Mouse (Mus musculus) natural killer cell, adult 2 months (primary cell): ENCODE results near the gene Taf1d.
"Not testable (repeated sequence)": the region's sequence is repeated elsewhere in the genome, so short reads cannot be mapped to it uniquely, and the experiment has no call there.

Experiments used
- DNase-seq, 2 experiments: peaks; one replicate each; pipeline ENCODE4 v3.0.0; 2022; ENCODE audit warnings: low spot score in 2 of 2

The Taf1d gene

DNA sequence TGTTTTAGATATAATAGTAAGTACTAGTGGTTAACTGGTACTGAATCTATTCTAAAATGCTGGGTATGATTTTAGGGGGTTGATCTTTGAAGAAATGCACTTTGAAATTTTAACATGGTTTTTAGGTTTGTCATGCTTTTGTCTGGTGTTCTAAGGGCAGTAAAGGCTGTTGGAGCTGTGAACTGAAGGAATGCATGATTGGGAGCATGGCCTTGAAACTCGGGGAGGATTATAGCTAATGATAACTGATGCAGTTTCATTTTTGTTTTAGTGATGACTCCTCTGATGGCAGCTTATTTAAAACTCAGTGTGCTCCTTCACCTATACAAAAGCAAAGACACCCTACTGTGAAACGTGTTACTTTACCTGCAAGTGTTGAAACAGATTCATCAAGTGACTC, 2.2 kb downstream of the Taf1d start:
- no peak for DNase-seq

GRCm38 (mm10) chr9:15309425-15309824, 3.4 kb downstream of the Taf1d start:
- DNase-seq = no peak

GRCm38 (mm10) chr9:15310179-15310578, 4.2 kb downstream of the Taf1d start:
- no peak for DNase-seq

DNA sequence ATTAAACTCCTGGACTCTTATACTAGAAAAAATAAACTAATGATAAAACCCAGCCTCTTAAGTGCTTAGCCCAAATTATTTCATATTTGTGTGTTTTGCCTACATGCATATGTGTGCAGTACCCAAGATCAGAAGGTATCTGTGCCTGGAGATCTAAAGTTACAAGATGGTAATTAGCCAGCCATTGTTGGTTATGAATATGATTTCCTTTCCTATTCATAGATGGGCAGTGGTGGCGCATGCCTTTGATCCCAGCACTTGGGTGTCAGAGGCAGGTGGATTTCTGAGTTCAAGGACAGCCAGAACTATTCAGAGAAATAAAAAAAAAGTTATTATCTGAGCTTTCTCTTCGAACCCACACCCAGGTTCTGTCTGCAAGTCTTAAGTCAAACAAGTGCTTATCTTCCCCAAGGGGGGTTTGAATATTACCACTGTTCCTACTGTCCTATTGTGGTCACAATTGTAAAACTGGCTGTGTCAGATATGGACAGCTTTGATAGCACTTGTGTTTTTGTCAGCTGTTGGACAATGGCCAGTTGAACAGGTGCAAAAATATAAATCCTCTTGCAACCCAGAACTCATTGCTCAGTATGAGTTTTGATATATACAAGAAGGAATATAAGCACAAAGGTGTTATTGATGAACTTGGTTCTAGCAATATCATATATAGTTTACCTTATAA, 6.2 kb downstream of the Taf1d start:
- DNase-seq = no peak

GRCm38 (mm10) chr9:15313633-15314032, 7.6 kb downstream of the Taf1d start:
- no peak for DNase-seq

GRCm38 (mm10) chr9:15314619-15315018, 8.6 kb downstream of the Taf1d start:
- DNase-seq = no peak

DNA sequence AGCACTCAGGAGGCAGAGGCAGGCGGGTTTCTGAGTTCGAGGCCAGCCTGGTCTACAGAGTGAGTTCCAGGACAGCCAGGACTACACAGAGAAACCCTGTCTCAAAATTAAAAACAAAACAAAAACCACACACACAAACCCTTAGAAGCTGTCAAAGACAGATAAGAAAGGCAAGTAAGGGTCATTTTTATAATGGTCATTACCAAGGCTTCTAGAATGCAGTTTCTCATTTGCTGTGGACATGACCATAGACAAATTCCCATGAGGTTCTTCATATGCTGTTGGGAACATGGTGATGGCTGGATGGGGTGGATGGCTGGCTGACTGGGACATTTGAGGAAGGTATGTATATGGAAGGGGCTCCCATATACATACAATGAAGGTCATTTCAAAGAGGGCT, 10.3 kb downstream of the Taf1d start:
- not testable (repeated sequence) for DNase-seq

- DNase-seq = no peak
Observed at GRCm38 (mm10) chr9:15317223-15318169, 11.5 kb downstream of the Taf1d start.

DNA sequence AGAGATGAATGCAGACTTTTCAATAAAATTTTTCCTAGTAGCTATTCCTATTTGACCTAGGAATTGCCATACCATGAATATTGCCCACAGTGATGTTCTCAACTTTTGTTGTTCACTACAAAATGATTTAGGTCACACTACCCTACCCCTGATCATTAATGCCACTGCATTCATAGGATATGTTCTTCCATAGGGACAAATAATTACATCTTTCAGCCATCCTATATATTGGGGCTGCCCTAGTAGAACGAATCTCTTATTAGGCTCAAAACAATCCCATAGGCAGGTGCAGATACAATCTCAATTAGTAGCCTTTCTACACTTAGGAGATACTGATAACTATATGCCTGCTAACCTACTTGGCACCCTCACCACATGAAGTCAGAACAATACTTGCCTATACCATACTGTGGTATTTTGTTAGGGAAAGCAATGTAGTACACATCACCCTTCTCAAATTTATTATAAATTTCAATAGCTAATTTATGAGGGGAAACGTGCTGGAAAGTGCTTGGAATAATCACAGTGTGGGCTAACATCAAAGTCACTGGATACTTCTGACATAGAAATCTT, 12.2 kb downstream of the Taf1d start:
- DNase-seq = no peak

GRCm38 (mm10) chr9:15337776-15338175, 31.8 kb downstream of the Taf1d start:
- no peak for DNase-seq

GRCm38 (mm10) chr9:15349925-15350324, 43.9 kb downstream of the Taf1d start:
- no peak for DNase-seq

GRCm38 (mm10) chr9:15356916-15357483, 51.0 kb downstream of the Taf1d start:
- no peak for DNase-seq

- peak; percentile 95 to 97 for DNase-seq
Observed at GRCm38 (mm10) chr9:15357484-15358275, 51.7 kb downstream of the Taf1d start, which contains the start of gene Cep295. Cep295 (minus strand) TSS chr9:15357788.

- no peak for DNase-seq
Observed at GRCm38 (mm10) chr9:15364843-15365242, 58.8 kb downstream of the Taf1d start.

DNA sequence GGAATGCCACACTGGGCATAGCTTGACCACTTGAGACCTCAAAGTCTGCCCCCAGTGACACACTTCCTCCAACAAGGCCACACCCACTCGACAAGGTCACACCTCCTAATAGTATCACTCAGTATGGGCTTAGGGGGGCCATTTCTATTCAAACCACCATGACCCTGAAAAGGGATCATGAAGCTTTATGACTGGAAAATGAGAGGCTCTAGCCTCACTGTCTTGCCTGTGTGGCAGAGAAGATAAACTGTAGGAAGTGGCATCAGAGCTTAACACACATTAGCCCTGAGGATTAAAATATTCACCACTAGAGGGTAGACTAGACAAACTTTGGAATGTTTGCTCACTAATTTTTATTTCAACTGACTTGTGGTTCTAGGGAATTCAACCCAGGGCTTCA, 59.8 kb downstream of the Taf1d start:
- no peak for DNase-seq

GRCm38 (mm10) chr9:15366260-15366659, 60.2 kb downstream of the Taf1d start:
- DNase-seq = no peak
